Mouse (Mus musculus): ENCODE results near the gene Glt6d1. TPM values are rescaled to one million over a fixed set of nuclear protein-coding genes. Genes with fewer than 3 reads are reported as not detected.

Glt6d1 gene
- not detected for polyA plus RNA-seq (2015; fragmentation: Illumina TruSeq; extraction: RNeasy Lipid Tissue Mini Kit (QIAGEN cat#74804); ENCODE audit: insufficient read depth, low read depth, low replicate concordance)

DNA sequence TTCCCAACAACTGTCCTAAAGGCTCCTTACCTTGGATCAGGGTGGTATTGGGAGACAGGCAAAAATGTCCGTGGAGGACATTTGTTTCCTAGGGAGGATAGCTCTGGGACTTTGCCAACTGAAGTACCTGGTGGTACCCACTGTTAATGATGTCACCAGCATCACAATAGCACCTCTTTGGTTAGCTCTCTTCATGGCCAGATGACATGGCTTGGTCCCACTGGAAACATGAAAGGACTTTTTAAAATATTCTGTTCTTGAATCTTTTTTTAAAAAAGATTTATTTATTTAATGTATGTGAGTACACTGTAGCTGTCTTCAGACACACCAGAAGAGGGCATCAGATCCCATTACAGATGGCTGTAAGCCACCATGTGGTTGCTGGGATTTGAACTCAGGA is at the start of gene Glt6d1:
TSS of gene Glt6d1 (minus strand) at position 101 of the 400 bp plus-strand sequence.

DNA sequence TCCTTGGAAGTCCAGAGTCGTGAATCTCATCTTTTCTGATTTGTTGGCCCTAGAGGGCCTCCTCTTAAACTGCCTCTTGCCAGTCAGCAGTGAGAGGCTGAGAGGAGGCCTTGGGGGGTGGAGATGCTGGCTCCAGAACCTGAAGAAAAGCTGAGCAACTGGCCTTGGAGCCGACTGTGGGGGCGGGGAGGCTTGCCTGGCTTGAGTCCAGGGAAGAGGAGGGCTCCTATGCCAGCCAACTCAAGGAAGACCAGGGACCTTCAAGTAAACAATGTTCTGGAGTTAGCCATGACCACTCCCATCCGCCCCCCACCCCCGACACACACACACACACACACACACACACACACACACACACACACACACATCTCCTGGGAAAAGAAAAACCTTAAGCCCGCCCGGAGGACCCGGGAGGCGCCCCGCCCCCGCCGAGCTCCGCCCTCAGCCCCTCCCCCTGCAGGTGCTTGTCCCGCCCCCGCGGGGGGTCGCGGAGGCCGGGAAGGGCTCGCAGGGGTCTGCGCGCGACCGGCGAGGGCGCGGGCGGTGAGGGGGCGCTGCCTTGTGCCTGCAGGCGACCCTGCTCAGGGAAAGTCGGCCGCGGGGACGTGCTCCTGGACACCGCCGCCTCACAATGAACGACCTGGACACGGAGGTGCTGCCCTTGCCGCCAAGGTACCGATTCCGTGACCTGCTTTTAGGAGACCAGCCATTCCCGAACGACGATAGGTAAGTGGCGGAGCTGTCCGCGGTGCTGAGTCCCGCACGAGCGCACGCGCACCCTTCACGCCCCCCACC is 47.9 kb upstream of the Glt6d1 start, which contains the start of gene Kcnt1:
TSS of gene Kcnt1 (plus strand) at position 398 of the 795 bp plus-strand sequence.

DNA sequence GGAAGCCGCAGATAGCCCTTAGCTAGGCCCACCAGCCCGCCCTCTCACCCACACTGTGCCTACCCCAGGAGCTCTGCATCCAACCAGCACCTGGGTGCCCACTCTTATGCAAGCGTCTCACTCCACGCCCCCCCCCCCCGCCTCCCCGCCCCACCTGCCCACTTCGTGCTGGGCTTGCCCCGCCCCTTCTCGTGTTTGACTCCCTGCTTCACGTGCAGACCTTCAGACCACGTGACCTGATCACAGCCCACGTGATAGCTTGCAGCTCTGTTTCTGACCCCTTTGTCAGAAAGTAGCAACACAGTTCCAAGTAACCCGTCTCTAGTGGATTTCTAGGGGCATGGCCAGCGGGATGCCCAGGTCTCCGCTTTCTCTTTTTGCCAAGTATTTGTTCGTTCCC is 31.6 kb upstream of the Glt6d1 start, which contains the start of gene Sohlh1:
TSS of gene Sohlh1 (minus strand) at position 23 of the 400 bp plus-strand sequence.

DNA sequence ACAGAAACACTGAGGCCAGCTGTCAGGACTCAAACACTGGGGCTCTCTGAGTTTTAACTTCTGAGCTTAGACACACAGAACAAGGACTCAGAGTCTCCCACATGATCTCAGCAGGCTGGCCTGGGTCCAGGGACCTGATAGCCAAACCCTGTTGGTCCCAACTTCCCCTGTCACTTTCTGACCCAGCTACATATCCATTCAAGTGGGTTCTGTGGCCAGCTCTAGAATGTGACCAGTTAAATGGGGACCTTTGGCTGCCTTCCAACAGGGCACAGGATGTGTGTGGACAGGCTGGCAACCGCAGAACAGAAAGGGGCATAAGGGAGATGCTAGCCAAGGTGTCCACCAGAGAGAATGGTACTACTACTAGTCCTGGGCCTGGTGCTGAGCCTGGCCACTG is 7.2 kb upstream of the Glt6d1 start, which contains the start of gene Lcn9:
TSS of gene Lcn9 (plus strand) at position 348 of the 400 bp plus-strand sequence.

DNA sequence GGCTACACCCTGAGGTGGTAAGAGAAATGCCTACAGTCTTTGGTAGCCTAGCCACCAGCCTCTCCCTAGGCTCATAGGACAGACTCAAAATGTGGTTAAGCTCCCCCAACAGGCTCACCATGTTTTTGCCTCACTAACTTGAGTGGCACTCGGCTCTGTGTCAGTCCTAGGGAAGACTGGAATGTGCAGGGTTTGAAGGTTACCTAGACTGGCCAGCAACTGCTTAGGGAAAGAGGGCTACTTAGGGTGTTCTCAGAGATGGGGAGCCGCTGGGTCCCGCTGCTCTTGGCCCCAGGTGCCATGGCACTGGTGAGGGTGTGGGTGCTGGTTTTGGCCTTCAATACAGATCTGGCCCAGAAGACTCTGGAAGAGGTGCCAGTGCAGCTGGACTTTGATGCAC is 33.7 kb downstream of the Glt6d1 start, which contains the start of gene Gm13539:
TSS of gene Gm13539 (plus strand) at position 301 of the 400 bp plus-strand sequence.

DNA sequence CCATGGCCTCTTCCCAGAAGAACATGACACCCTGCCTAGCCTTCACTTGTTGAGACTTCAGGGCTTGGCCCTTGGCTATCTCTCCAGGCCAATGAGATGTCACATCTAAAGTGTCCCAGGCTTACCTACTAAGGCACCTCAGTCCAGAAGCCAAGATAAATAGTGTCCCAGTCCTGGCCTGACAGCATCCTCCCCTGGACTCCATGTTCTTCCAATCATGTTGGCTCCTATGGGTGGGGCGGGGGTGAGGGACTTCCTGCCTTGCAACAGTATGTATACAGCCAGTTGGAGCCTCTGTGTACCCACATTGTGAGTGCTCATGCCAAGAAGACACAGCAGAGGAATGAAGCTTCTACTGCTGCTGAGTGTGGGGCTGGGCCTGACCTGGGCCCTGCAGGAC is 38.9 kb downstream of the Glt6d1 start, which contains the start of gene Lcn11:
TSS of gene Lcn11 (plus strand) at position 301 of the 400 bp plus-strand sequence.

DNA sequence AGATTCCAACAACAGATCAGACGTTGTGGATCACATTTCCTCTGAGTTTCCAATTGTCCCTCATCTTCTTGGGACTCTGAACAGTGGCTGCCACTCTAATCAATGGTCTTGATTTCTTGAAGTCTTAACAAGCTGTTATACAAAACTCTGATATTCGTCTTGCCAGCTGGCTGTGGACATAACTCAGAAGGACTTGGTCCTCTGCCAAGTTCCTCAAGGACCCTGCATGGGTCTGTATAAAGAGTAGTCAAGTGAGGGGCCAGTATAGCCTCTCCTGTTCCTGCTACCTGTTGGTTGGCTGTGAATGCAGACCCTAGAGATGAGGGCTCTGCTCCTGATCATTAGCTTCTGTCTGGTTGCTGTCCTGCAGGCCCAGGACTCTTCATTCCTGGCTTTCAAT is 50.4 kb downstream of the Glt6d1 start, which contains the start of gene Lcn3:
TSS of gene Lcn3 (plus strand) at position 301 of the 400 bp plus-strand sequence.

Other genes starting within 250 kb of the Glt6d1 start
- 2.6 TPM for gene Mamdc4, start 241.0 kb downstream of the Glt6d1 start, polyA plus RNA-seq (2015; fragmentation: Illumina TruSeq; extraction: RNeasy Lipid Tissue Mini Kit (QIAGEN cat#74804); ENCODE audit: insufficient read depth, low read depth, low replicate concordance)
- gene Phpt1, start 240.6 kb downstream of the Glt6d1 start, polyA plus RNA-seq (2015; fragmentation: Illumina TruSeq; extraction: RNeasy Lipid Tissue Mini Kit (QIAGEN cat#74804); ENCODE audit: insufficient read depth, low read depth, low replicate concordance), result 9.9 TPM
- 0.63 TPM for gene Ajm1, start 234.1 kb downstream of the Glt6d1 start, polyA plus RNA-seq (2015; fragmentation: Illumina TruSeq; extraction: RNeasy Lipid Tissue Mini Kit (QIAGEN cat#74804); ENCODE audit: insufficient read depth, low read depth, low replicate concordance)
- 52.4 TPM for gene Rabl6, start 207.3 kb downstream of the Glt6d1 start, polyA plus RNA-seq (2015; fragmentation: Illumina TruSeq; extraction: RNeasy Lipid Tissue Mini Kit (QIAGEN cat#74804); ENCODE audit: insufficient read depth, low read depth, low replicate concordance)
- gene Ccdc183, start 198.2 kb downstream of the Glt6d1 start, polyA plus RNA-seq (2015; fragmentation: Illumina TruSeq; extraction: RNeasy Lipid Tissue Mini Kit (QIAGEN cat#74804); ENCODE audit: insufficient read depth, low read depth, low replicate concordance), result not detected
- 9.0 TPM for gene Tmem141, start 193.8 kb downstream of the Glt6d1 start, polyA plus RNA-seq (2015; fragmentation: Illumina TruSeq; extraction: RNeasy Lipid Tissue Mini Kit (QIAGEN cat#74804); ENCODE audit: insufficient read depth, low read depth, low replicate concordance)
- gene Fcna, start 187.8 kb downstream of the Glt6d1 start, polyA plus RNA-seq (2015; fragmentation: Illumina TruSeq; extraction: RNeasy Lipid Tissue Mini Kit (QIAGEN cat#74804); ENCODE audit: insufficient read depth, low read depth, low replicate concordance), result 9.0 TPM
- not detected for gene Lcn8, start 162.7 kb downstream of the Glt6d1 start, polyA plus RNA-seq (2015; fragmentation: Illumina TruSeq; extraction: RNeasy Lipid Tissue Mini Kit (QIAGEN cat#74804); ENCODE audit: insufficient read depth, low read depth, low replicate concordance)
- not detected for gene Lcn5, start 157.9 kb downstream of the Glt6d1 start, polyA plus RNA-seq (2015; fragmentation: Illumina TruSeq; extraction: RNeasy Lipid Tissue Mini Kit (QIAGEN cat#74804); ENCODE audit: insufficient read depth, low read depth, low replicate concordance)
- gene Lcn6, start 139.1 kb downstream of the Glt6d1 start, polyA plus RNA-seq (2015; fragmentation: Illumina TruSeq; extraction: RNeasy Lipid Tissue Mini Kit (QIAGEN cat#74804); ENCODE audit: insufficient read depth, low read depth, low replicate concordance), result not detected
- not detected for gene Lcn10, start 133.1 kb downstream of the Glt6d1 start, polyA plus RNA-seq (2015; fragmentation: Illumina TruSeq; extraction: RNeasy Lipid Tissue Mini Kit (QIAGEN cat#74804); ENCODE audit: insufficient read depth, low read depth, low replicate concordance)
- gene Obp2a, start 115.8 kb downstream of the Glt6d1 start, polyA plus RNA-seq (2015; fragmentation: Illumina TruSeq; extraction: RNeasy Lipid Tissue Mini Kit (QIAGEN cat#74804); ENCODE audit: insufficient read depth, low read depth, low replicate concordance), result not detected
- gene Bmyc, start 109.1 kb downstream of the Glt6d1 start, polyA plus RNA-seq (2015; fragmentation: Illumina TruSeq; extraction: RNeasy Lipid Tissue Mini Kit (QIAGEN cat#74804); ENCODE audit: insufficient read depth, low read depth, low replicate concordance), result 5.2 TPM
- gene Obp2b, start 78.8 kb downstream of the Glt6d1 start, polyA plus RNA-seq (2015; fragmentation: Illumina TruSeq; extraction: RNeasy Lipid Tissue Mini Kit (QIAGEN cat#74804); ENCODE audit: insufficient read depth, low read depth, low replicate concordance), result not detected
- not detected for gene Lcn3, start 50.3 kb downstream of the Glt6d1 start, polyA plus RNA-seq (2015; fragmentation: Illumina TruSeq; extraction: RNeasy Lipid Tissue Mini Kit (QIAGEN cat#74804); ENCODE audit: insufficient read depth, low read depth, low replicate concordance)
- gene Lcn11, start 38.8 kb downstream of the Glt6d1 start, polyA plus RNA-seq (2015; fragmentation: Illumina TruSeq; extraction: RNeasy Lipid Tissue Mini Kit (QIAGEN cat#74804); ENCODE audit: insufficient read depth, low read depth, low replicate concordance), result not detected
- not detected for gene Gm13539, start 33.6 kb downstream of the Glt6d1 start, polyA plus RNA-seq (2015; fragmentation: Illumina TruSeq; extraction: RNeasy Lipid Tissue Mini Kit (QIAGEN cat#74804); ENCODE audit: insufficient read depth, low read depth, low replicate concordance)
- not detected for gene Lcn9, start 7.3 kb upstream of the Glt6d1 start, polyA plus RNA-seq (2015; fragmentation: Illumina TruSeq; extraction: RNeasy Lipid Tissue Mini Kit (QIAGEN cat#74804); ENCODE audit: insufficient read depth, low read depth, low replicate concordance)
- gene Sohlh1, start 31.4 kb upstream of the Glt6d1 start, polyA plus RNA-seq (2015; fragmentation: Illumina TruSeq; extraction: RNeasy Lipid Tissue Mini Kit (QIAGEN cat#74804); ENCODE audit: insufficient read depth, low read depth, low replicate concordance), result not detected
- gene Kcnt1, start 47.9 kb upstream of the Glt6d1 start, polyA plus RNA-seq (2015; fragmentation: Illumina TruSeq; extraction: RNeasy Lipid Tissue Mini Kit (QIAGEN cat#74804); ENCODE audit: insufficient read depth, low read depth, low replicate concordance), result 0.18 TPM
- 2.7 TPM for gene Camsap1, start 167.4 kb upstream of the Glt6d1 start, polyA plus RNA-seq (2015; fragmentation: Illumina TruSeq; extraction: RNeasy Lipid Tissue Mini Kit (QIAGEN cat#74804); ENCODE audit: insufficient read depth, low read depth, low replicate concordance)
- 19.7 TPM for gene Ubac1, start 205.9 kb upstream of the Glt6d1 start, polyA plus RNA-seq (2015; fragmentation: Illumina TruSeq; extraction: RNeasy Lipid Tissue Mini Kit (QIAGEN cat#74804); ENCODE audit: insufficient read depth, low read depth, low replicate concordance)